Mouse (Mus musculus): Measurements from ENCODE around the gene Josd2.

The Josd2 gene

GRCm38 (mm10) chr7:44471880-44472557, 4.2 kb downstream of the Josd2 start:
- WGBS = 24% methylated on average over 6 of the region's 6 CpGs

- WGBS = 43% methylated on average over 1 of the region's 1 CpGs
Measured at GRCm38 (mm10) chr7:44472558-44472885, 4.7 kb downstream of the Josd2 start.

GRCm38 (mm10) chr7:44472961-44473646, 5.3 kb downstream of the Josd2 start:
- 58% methylated on average over 9 of the region's 9 CpGs for WGBS

- WGBS = 34% methylated on average over 4 of the region's 4 CpGs
Measured at GRCm38 (mm10) chr7:44474419-44474818, 6.6 kb downstream of the Josd2 start.

GRCm38 (mm10) chr7:44475046-44475614, 7.3 kb downstream of the Josd2 start:
- 19% methylated on average over 5 of the region's 5 CpGs for WGBS

- 74% methylated on average over 3 of the region's 3 CpGs for WGBS
Measured at GRCm38 (mm10) chr7:44482836-44483435, 15.2 kb downstream of the Josd2 start.

GRCm38 (mm10) chr7:44484109-44484508, 16.3 kb downstream of the Josd2 start:
- 68% methylated on average over 1 of the region's 1 CpGs for WGBS

GRCm38 (mm10) chr7:44484841-44485571, 17.2 kb downstream of the Josd2 start:
- 42% methylated on average over 5 of the region's 5 CpGs for WGBS

- 71% methylated on average over 7 of the region's 7 CpGs for WGBS
Measured at GRCm38 (mm10) chr7:44485572-44486195, 17.9 kb downstream of the Josd2 start.

- 45% methylated on average over 13 of the region's 13 CpGs for WGBS
Measured at GRCm38 (mm10) chr7:44486927-44487575, 19.3 kb downstream of the Josd2 start.

- WGBS = 87% methylated on average over 7 of the region's 7 CpGs
Measured at GRCm38 (mm10) chr7:44487936-44488335, 20.2 kb downstream of the Josd2 start.

- WGBS = 82% methylated on average over 8 of the region's 8 CpGs
Measured at GRCm38 (mm10) chr7:44488545-44488944, 20.8 kb downstream of the Josd2 start.

GRCm38 (mm10) chr7:44490281-44490680, 22.5 kb downstream of the Josd2 start:
- WGBS = 79% methylated on average over 4 of the region's 4 CpGs

GRCm38 (mm10) chr7:44491391-44491790, 23.6 kb downstream of the Josd2 start:
- WGBS = 95% methylated on average over 5 of the region's 5 CpGs

- 95% methylated on average over 21 of the region's 21 CpGs for WGBS
Measured at GRCm38 (mm10) chr7:44492166-44492826, 24.5 kb downstream of the Josd2 start.

- WGBS = 86% methylated on average over 12 of the region's 12 CpGs
Measured at GRCm38 (mm10) chr7:44494681-44495080, 26.9 kb downstream of the Josd2 start.

- 52% methylated on average over 7 of the region's 7 CpGs for WGBS
Measured at GRCm38 (mm10) chr7:44495086-44495485, 27.3 kb downstream of the Josd2 start.

GRCm38 (mm10) chr7:44495992-44496770, 28.4 kb downstream of the Josd2 start, which contains the start of the genes Emc10 and Fam71e1:
Gene Emc10, minus strand, starts transcription at chr7:44496529.
Gene Fam71e1, plus strand, starts transcription at chr7:44496581.
- under 1% methylated on average over 58 of the region's 58 CpGs for WGBS

GRCm38 (mm10) chr7:44496771-44497109, 29.0 kb downstream of the Josd2 start:
- 2% methylated on average over 26 of the region's 26 CpGs for WGBS
